Mouse (Mus musculus) lung, embryonic 16.5 days (tissue): Measurements from ENCODE around the gene Lrrc72. TPM values are rescaled to one million over a fixed set of nuclear protein-coding genes. Genes with fewer than 3 reads are reported as not detected.
"Not testable (repeated sequence)": the region's sequence is repeated elsewhere in the genome, so short reads cannot be mapped to it uniquely, and the experiment has no call there.

ENCODE experiments used
- ATAC-seq: fragments of 200-750 bp; cut with Nextera tagmentation; 2 replicates; pipeline ENCODE4 v1.8.0; 2017; ENCODE audit warnings: low read depth, mild to moderate bottlenecking, moderate library complexity
- H3K27ac ChIP-seq: fragments of 300-500 bp; sonication (generic); 2 replicates; pipeline ENCODE4 v1.5.1; 2014; ENCODE audit warnings: mild to moderate bottlenecking, control low read depth, low read length
- H3K27me3 ChIP-seq: fragments of 300-500 bp; sonication (generic); 2 replicates; pipeline ENCODE4 v1.6.1; 2014; ENCODE audit warnings: low read depth, low read length, mixed read lengths; ENCODE audit not compliant: control insufficient read depth, insufficient read depth
- H3K36me3 ChIP-seq: fragments of 300-500 bp; sonication (generic); 2 replicates; pipeline ENCODE4 v1.6.1; 2014; ENCODE audit warnings: low read length; ENCODE audit not compliant: control insufficient read depth, insufficient read depth
- H3K4me1 ChIP-seq: fragments of 300-500 bp; sonication (generic); replicated peaks from 2 replicates; pipeline ENCODE4 v1.6.1; 2014; ENCODE audit warnings: low read length, mixed read lengths; ENCODE audit not compliant: control insufficient read depth, insufficient read depth
- H3K4me2 ChIP-seq: fragments of 300-500 bp; sonication (generic); 2 replicates; pipeline ENCODE4 v1.6.1; 2014; ENCODE audit warnings: low read depth, low read length, control low read depth
- H3K4me3 ChIP-seq: fragments of 300-500 bp; sonication (generic); 2 replicates; pipeline ENCODE4 v1.5.1; 2014; ENCODE audit warnings: mild to moderate bottlenecking, low read length, control low read depth
- H3K9ac ChIP-seq: fragments of 300-500 bp; sonication (generic); 2 replicates; pipeline ENCODE4 v1.6.1; 2014; ENCODE audit warnings: low read length, control low read depth
- H3K9me3 ChIP-seq: fragments of 300-500 bp; sonication (generic); 2 replicates; pipeline ENCODE4 v1.6.1; 2016; ENCODE audit warnings: low read length; ENCODE audit not compliant: control insufficient read depth
- WGBS: fragments of 180-500 bp; shearing (Covaris S2); extraction: QIAGEN DNeasy Blood & Tissue Kit; methylation state at CpG from one replicate; pipeline ENCODE4 v1.1.7; 2014; 5-methylcytosine and 5-hydroxymethylcytosine counted together
- polyA plus RNA-seq: library from polyadenylated mRNA; unstranded; fragments of >200 nt; fragmentation: Nextera tagmentation; extraction: Ambion mirVana; gene quantifications from 2 replicates; pipeline ENCODE4 v1.2.1, GENCODE M21; 2015

The Lrrc72 gene
- polyA plus RNA-seq, 1 experiment from 2014 or later: not detected

GRCm38 (mm10) chr12:36207800-36208148 lies 45.4 kb downstream of the Lrrc72 start:
- H3K4me1 ChIP-seq: peaks cover 7% of the 10 kb centered on the region; the same call in 1 of the 2 replicates
- no peaks in the 10 kb centered on the region for H3K9me3 ChIP-seq
- H3K27ac ChIP-seq: no peak overlapping the region
- peak overlapping the region; percentile 24; the same call in 1 of the 2 replicates for H3K4me3 ChIP-seq
- H3K4me2 ChIP-seq: peak overlapping the region; percentile 47
- no peak for ATAC-seq
- 73% methylated on average over 7 of the region's 7 CpGs for WGBS
- no peak overlapping the region for H3K9ac ChIP-seq
- H3K36me3 ChIP-seq: no peaks in the 10 kb centered on the region
- H3K27me3 ChIP-seq: no peaks in the 10 kb centered on the region

GRCm38 (mm10) chr12:36207072-36207799 lies 46.0 kb downstream of the Lrrc72 start:
- peak overlapping the region; percentile 47 for H3K4me2 ChIP-seq
- 48% methylated on average over 9 of the region's 9 CpGs for WGBS
- no peak overlapping the region for H3K27ac ChIP-seq
- no peak overlapping the region for H3K9ac ChIP-seq
- H3K4me1 ChIP-seq: peaks cover 7% of the 10 kb centered on the region; the same call in 1 of the 2 replicates
- H3K36me3 ChIP-seq: no peaks in the 10 kb centered on the region
- H3K27me3 ChIP-seq: no peaks in the 10 kb centered on the region
- H3K4me3 ChIP-seq: peak overlapping the region; percentile 24
- no peaks in the 10 kb centered on the region for H3K9me3 ChIP-seq
- ATAC-seq: peak; percentile 96

- not testable (repeated sequence) for H3K4me1 ChIP-seq, H3K4me2 ChIP-seq, H3K27ac ChIP-seq, H3K9me3 ChIP-seq, H3K36me3 ChIP-seq, H3K9ac ChIP-seq, H3K4me3 ChIP-seq, H3K27me3 ChIP-seq
- ATAC-seq: peak; percentile 20; the same call in 1 of the 2 replicates
- 47% methylated on average over 5 of the region's 5 CpGs for WGBS
Observed at GRCm38 (mm10) chr12:36205579-36206119, 47.5 kb downstream of the Lrrc72 start.

- ATAC-seq: no peak
- no peak overlapping the region for H3K27ac ChIP-seq
- no peaks in the 10 kb centered on the region for H3K27me3 ChIP-seq
- H3K9me3 ChIP-seq: peaks cover 15% of the 10 kb centered on the region
- H3K36me3 ChIP-seq: peaks cover 54% of the 10 kb centered on the region
- no peak overlapping the region for H3K9ac ChIP-seq
- no peak overlapping the region for H3K4me3 ChIP-seq
- 92% methylated on average over 7 of the region's 7 CpGs for WGBS
- H3K4me2 ChIP-seq: no peak overlapping the region
- no peaks in the 10 kb centered on the region for H3K4me1 ChIP-seq
Observed at GRCm38 (mm10) chr12:36194976-36195375, 58.2 kb downstream of the Lrrc72 start.

GRCm38 (mm10) chr12:36190343-36190742 lies 62.9 kb downstream of the Lrrc72 start:
- no peaks in the 10 kb centered on the region for H3K9me3 ChIP-seq
- H3K4me2 ChIP-seq: no peak overlapping the region
- peaks cover 49% of the 10 kb centered on the region for H3K36me3 ChIP-seq
- H3K4me1 ChIP-seq: no peaks in the 10 kb centered on the region
- no peak for ATAC-seq
- H3K27me3 ChIP-seq: no peaks in the 10 kb centered on the region
- no peak overlapping the region for H3K4me3 ChIP-seq
- WGBS: 85% methylated on average over 5 of the region's 5 CpGs
- no peak overlapping the region for H3K27ac ChIP-seq
- H3K9ac ChIP-seq: no peak overlapping the region

GRCm38 (mm10) chr12:36189610-36190009 lies 63.6 kb downstream of the Lrrc72 start:
- no peak overlapping the region for H3K4me3 ChIP-seq
- peaks cover 45% of the 10 kb centered on the region for H3K36me3 ChIP-seq
- H3K27ac ChIP-seq: no peak overlapping the region
- H3K4me1 ChIP-seq: no peaks in the 10 kb centered on the region
- WGBS: 91% methylated on average over 3 of the region's 3 CpGs
- H3K4me2 ChIP-seq: no peak overlapping the region
- no peaks in the 10 kb centered on the region for H3K9me3 ChIP-seq
- H3K9ac ChIP-seq: no peak overlapping the region
- H3K27me3 ChIP-seq: no peaks in the 10 kb centered on the region
- ATAC-seq: no peak

GRCm38 (mm10) chr12:36187081-36187480 lies 66.1 kb downstream of the Lrrc72 start:
- no peak overlapping the region for H3K9ac ChIP-seq
- H3K4me1 ChIP-seq: no peaks in the 10 kb centered on the region
- 63% methylated on average over 6 of the region's 6 CpGs for WGBS
- no peak overlapping the region for H3K4me2 ChIP-seq
- no peak overlapping the region for H3K4me3 ChIP-seq
- no peak overlapping the region for H3K27ac ChIP-seq
- H3K9me3 ChIP-seq: no peaks in the 10 kb centered on the region
- no peaks in the 10 kb centered on the region for H3K27me3 ChIP-seq
- ATAC-seq: no peak
- H3K36me3 ChIP-seq: peaks cover 36% of the 10 kb centered on the region

GRCm38 (mm10) chr12:36182570-36182969 lies 70.6 kb downstream of the Lrrc72 start:
- Histone ChIP-seq H3K4me1 (no peaks in the 10 kb centered on the region), H3K27ac (no peak overlapping the region; the same call in 1 of the 2 replicates), H3K27me3 (no peaks in the 10 kb centered on the region), H3K9ac (no peak overlapping the region), H3K36me3 (peaks cover 16% of the 10 kb centered on the region), H3K4me3 (no peak overlapping the region), H3K4me2 (no peak overlapping the region), H3K9me3 (no peaks in the 10 kb centered on the region)
- ATAC-seq: peak; percentile 49; the same call in 1 of the 2 replicates
- 71% methylated on average over 6 of the region's 6 CpGs for WGBS

GRCm38 (mm10) chr12:36177227-36177626 lies 76.0 kb downstream of the Lrrc72 start:
- 93% methylated on average over 5 of the region's 5 CpGs for WGBS
- no peak overlapping the region for H3K9ac ChIP-seq
- no peak overlapping the region for H3K27ac ChIP-seq
- H3K4me2 ChIP-seq: no peak overlapping the region
- ATAC-seq: no peak
- no peak overlapping the region for H3K4me3 ChIP-seq
- H3K36me3 ChIP-seq: peaks cover 24% of the 10 kb centered on the region
- no peaks in the 10 kb centered on the region for H3K9me3 ChIP-seq
- no peaks in the 10 kb centered on the region for H3K27me3 ChIP-seq
- no peaks in the 10 kb centered on the region for H3K4me1 ChIP-seq
